Mouse (Mus musculus) adrenal gland (tissue): Measurements from ENCODE around the gene D16Ertd472e.

Experiments used
- intact Hi-C: fragments of 180-260 bp; cut with DNase I; formaldehyde crosslinking; loops from one replicate; pipeline ENCODE4 v1.15.1; 2025

D16Ertd472e gene

GRCm38 (mm10) chr16:78575190-78575851, 1.2 kb downstream of the D16Ertd472e start:
- intact Hi-C loops: loop anchor here (5.0 to 10.0 kb wide), 3 partner anchors 42 to 201 kb away; partner anchors contain the start of gene Btg3

GRCm38 (mm10) chr16:78574241-78574640, 2.3 kb downstream of the D16Ertd472e start:
- intact Hi-C loops: loop anchor here (10.0 kb wide), 1 partner anchor 199 kb away; the partner anchor contains the start of gene Btg3

- intact Hi-C loops: loop anchor here (10.0 kb wide), 1 partner anchor 198 kb away; the partner anchor contains the start of gene Btg3
Observed at GRCm38 (mm10) chr16:78573016-78573415, 3.5 kb downstream of the D16Ertd472e start.

DNA sequence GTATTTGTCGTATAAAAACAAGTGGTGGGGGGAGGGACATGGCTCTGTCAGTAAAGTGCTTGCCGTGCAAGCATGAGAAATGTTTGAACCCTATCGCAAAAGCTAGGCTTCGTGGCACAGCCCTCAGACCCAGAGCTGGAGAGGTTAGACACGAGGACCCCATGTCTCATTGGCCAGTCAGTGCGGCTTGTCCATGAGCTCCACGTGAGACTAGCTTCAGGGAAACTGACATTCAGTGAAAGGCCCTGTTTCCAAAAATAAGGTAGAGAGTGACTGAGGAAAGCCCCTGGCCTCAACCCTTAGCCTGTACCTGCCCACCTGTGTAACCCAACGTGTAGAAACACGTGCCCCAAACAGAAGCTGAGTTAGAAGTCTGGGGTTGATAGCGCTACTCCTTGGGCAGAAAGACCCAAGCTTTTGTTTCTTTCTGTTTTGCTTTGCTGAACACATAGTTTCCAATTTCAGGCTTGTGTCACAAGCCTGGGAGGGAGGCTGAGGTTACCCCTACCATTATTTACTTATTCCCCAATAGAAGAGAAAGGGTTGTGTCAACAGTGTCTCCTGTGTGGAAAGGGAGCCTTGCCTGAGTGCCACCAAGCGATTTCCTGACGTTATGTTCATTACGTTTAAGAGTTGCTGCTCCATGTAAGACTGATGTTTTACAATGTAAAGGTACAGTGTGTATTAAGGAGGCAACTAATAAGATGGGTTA, 12.2 kb downstream of the D16Ertd472e start:
- intact Hi-C loops: no loop called here

- intact Hi-C loops: no loop called here
Observed at GRCm38 (mm10) chr16:78563093-78563971, 13.2 kb downstream of the D16Ertd472e start.

- intact Hi-C loops: no loop called here
Observed at GRCm38 (mm10) chr16:78560627-78561026, 15.9 kb downstream of the D16Ertd472e start.

GRCm38 (mm10) chr16:78560063-78560462, 16.4 kb downstream of the D16Ertd472e start:
- intact Hi-C loops: no loop called here

DNA sequence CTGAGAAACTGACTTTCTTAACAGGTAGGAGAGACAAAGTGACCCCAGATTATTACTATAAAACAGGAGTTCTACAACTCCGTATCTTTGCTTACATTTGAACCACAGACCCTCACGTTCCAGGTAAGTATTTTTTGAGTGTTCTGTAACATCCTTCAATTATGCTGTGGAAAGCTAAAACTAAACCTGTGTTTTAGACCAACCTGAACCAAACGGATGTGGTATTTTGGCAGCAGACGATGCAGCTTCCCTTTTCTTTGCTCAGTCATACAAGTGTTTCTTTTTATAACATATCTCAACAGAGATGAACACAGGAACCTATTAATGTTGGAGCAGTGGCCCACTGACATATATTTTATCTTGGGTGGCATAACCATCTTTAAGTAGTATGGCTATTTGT, 18.9 kb downstream of the D16Ertd472e start:
- intact Hi-C loops: no loop called here

DNA sequence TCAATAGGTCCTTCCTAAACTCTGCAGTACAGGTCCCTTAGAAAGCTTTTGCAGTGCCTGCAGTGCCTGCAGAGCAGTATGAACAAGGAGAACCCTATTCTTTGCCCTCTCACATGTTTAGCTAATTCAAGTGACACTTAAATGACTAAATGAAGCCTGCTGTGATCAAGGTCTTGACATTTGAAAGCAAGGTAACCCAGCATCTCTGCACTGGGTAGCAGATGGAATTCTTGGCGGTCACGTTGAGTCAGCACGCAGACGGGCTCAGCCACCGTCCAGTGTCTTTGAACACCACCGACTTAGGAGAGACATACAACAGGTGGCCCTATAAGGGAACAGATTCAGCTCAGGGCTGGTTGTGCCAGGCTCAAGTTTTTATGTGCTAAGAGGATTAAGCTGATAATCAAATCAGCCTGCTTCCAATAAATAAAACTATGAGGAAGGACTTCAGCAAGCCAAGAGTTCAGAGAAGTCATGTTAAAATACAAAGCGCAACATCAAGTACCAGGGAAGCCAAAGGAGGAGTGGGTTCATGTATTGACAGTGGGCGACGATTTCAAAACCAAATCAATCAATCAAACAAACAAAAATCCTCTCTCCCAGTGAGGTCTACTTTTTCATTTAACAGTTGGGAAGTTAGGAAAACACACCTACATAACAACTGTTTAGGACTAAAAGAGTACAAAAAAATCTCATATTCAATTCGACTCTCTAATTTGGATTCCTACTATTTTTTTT, 21.4 kb downstream of the D16Ertd472e start:
- intact Hi-C loops: no loop called here

GRCm38 (mm10) chr16:78547367-78547766, 29.1 kb downstream of the D16Ertd472e start:
- intact Hi-C loops: no loop called here

GRCm38 (mm10) chr16:78546529-78546928, 30.0 kb downstream of the D16Ertd472e start:
- intact Hi-C loops: no loop called here

DNA sequence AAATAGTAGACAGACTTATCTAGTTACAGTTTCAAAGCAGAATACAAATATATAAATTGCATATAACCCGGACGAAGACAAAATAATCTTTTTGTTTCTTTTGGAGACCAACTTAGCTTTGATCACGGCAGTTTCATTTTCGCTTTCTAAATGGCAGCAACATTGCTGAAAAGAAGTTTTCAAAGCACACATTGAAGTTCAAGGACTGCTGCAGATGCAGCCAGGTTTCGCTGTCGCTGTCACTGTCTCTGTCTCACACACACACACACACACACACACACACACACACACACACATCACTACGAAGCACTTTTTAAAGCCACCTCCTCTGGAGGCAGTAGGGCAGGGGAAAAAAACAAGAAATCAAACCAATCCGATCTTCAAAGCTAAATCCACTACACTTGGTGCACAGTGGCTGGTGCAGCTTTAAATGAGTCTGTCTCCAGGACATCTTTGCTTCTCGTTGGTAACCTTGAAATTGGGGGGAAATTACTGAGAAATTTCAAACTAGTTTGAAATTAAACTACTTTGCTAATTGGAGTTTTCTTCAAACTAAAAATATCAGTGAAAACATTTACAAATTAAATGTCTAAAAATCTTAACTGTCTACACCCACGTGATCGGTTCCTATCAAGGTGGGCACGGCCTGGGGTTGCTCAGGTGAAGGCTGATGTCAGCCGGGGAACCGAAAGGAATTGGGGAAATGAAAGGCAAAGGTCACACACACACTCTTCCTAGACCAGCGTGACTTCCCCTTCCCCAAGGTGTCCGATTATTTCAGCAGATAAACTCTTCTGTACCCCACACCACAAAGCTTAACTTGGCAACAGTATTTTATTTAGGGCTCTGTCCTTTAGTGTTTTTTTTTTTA, 35.9 kb downstream of the D16Ertd472e start:
- intact Hi-C loops: no loop called here

DNA sequence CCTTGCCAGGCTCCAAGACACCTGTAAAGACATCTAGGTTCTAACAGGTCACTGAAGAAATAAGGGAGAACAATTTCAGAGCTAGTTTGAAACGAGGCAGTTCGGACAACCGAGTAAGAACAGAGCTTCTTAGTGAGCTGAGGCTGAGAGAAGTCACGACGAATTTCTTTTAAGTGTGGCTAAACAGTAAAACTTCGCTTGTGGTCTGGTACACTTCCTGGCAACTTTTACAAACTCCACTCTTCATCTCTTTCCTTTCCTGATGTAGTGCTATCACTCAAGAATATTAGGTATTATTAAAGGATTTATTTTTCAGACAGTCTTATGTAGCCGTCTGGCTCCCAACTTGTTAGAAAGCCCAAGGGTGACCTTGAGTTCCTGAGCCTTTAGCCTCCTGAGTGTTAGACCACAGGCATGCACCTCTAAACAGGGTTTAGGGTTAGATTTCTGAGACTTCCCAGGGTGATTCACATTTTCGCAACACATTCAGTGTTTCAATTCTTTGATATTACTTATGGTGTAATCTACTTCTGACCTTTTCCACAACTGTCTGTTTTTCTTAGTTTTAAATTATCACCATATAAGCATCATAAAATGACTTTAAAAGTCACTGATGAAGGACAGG, 38.6 kb downstream of the D16Ertd472e start:
- intact Hi-C loops: no loop called here

DNA sequence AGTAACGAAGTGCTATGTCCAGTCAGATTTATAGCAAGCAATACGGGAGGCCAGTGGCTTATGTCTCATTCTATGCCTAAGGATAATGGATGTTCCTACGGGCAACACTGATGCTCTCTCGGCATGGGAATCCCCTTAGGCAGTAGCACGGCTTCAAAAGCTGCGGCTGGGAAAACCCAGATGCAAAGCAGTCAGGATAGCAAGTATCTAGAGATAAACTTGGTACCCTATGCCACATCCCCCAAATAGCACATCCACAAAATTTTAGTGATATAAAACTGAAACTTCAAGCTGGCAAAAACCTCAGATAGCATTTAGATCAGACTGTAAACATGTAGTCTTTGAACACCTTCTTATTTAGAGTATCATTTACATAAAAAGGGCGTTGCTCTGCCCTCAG, 39.2 kb downstream of the D16Ertd472e start:
- intact Hi-C loops: no loop called here

DNA sequence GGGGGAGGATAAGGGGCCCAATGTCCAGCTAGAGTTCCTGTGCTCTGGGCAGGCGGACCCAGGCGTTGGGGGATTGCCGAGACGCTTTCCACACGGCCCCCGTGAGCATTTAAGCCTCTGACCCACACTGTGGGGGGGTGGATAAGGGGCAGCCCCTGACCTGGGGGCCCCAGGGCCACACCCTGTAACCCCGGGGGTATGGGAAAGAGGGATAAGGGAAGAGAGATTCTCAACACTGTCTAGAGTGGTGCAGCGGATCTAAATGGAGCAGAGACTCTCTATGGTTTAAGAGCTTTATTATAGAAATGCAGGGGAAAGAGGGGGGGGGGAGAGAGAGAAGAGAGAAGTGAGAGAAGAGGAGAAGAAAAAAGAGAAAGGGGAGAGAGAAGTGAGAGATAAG, 42.0 kb downstream of the D16Ertd472e start:
- intact Hi-C loops: no loop called here

- intact Hi-C loops: no loop called here
Observed at GRCm38 (mm10) chr16:78531957-78532605, 44.4 kb downstream of the D16Ertd472e start.

DNA sequence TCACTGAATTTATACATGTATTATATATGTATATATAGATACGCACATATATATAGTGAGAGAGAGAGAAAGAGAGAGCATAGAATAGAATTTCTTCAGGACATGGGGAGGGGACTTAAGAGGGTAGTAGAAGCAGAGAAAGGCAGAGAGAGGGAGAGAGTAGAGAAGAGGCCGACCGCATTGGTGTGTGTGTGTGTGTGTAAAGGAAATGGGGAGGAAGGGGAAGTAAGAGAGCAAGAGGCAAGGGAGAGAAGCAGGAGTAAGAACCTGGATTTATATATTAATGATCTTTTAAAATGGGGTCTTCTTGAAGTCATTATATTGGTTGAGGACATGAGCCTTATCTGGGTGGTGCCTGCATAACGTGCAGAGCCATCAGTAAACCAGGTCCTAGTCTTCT, 53.5 kb downstream of the D16Ertd472e start:
- intact Hi-C loops: no loop called here

DNA sequence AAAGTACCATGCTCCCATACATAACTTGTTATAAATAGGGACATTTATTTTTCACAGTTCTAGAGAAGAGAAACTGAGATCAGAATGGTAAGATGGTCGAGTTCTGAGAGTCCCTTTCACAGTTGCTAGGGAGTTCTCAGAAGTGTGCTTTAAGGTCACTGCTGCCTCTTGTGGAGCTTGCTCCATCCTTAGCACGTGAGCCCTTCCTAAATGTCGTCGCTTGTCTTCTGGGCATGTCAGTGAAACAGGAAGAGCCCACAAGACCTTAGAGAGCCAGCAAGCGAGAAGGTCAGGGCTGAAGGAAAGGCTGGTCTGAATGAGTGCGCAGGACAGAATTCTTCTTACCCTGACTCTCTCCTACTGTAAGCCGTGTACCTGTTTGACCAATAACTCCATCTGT, 57.8 kb downstream of the D16Ertd472e start:
- intact Hi-C loops: no loop called here

DNA sequence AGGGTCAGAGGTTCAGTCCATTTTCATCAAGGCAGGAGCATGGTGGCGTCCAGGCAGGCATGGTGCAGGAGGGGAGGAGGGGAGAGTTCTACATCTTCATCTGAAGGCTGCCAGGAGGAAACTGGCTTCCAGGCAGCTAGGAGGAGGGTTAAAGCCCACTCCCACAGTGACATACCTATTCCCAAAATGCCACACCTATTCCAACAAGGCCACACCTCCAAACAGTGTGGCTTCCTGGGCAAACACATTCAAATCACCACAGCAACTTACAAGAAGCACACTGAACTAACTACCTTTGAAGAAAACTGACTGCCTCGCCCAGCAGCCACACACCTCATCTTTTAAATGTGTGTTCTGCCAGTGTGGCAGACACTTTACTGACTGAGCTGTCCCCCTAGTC, 59.3 kb downstream of the D16Ertd472e start:
- intact Hi-C loops: no loop called here
